Mouse (Mus musculus): ENCODE results near the gene Tgfb1i1.

The Tgfb1i1 gene

GRCm38 (mm10) chr7:128243921-128244320 lies 2.7 kb upstream of the Tgfb1i1 start:
- DNase-seq (ENCODE audit: extremely low spot score, low read depth, low spot score), result no peak

- no peak for DNase-seq (ENCODE audit: extremely low spot score, low read depth, low spot score)
Observed at GRCm38 (mm10) chr7:128244410-128245025, 2.1 kb upstream of the Tgfb1i1 start.

GRCm38 (mm10) chr7:128245547-128245946 lies 1.1 kb upstream of the Tgfb1i1 start:
- DNase-seq (ENCODE audit: extremely low spot score, low read depth, low spot score), result no peak

GRCm38 (mm10) chr7:128247443-128247842 lies 831 bp downstream of the Tgfb1i1 start:
- peak; percentile 70 for DNase-seq (ENCODE audit: extremely low spot score, low read depth, low spot score)

- DNase-seq (ENCODE audit: extremely low spot score, low read depth, low spot score), result no peak
Observed at GRCm38 (mm10) chr7:128248081-128249042, 1.8 kb downstream of the Tgfb1i1 start.

- DNase-seq (ENCODE audit: extremely low spot score, low read depth, low spot score), result no peak
Observed at GRCm38 (mm10) chr7:128249998-128250397, 3.4 kb downstream of the Tgfb1i1 start.

GRCm38 (mm10) chr7:128251946-128252345 lies 5.3 kb downstream of the Tgfb1i1 start:
- no peak for DNase-seq (ENCODE audit: extremely low spot score, low read depth, low spot score)

- no peak for DNase-seq (ENCODE audit: extremely low spot score, low read depth, low spot score)
Observed at GRCm38 (mm10) chr7:128252609-128253008, 6.0 kb downstream of the Tgfb1i1 start.

GRCm38 (mm10) chr7:128254978-128255377 lies 8.4 kb downstream of the Tgfb1i1 start:
- no peak for DNase-seq (ENCODE audit: extremely low spot score, low read depth, low spot score)

- no peak for DNase-seq (ENCODE audit: extremely low spot score, low read depth, low spot score)
Observed at GRCm38 (mm10) chr7:128255757-128256156, 9.1 kb downstream of the Tgfb1i1 start.

- no peak for DNase-seq (ENCODE audit: extremely low spot score, low read depth, low spot score)
Observed at GRCm38 (mm10) chr7:128256783-128257334, 10.2 kb downstream of the Tgfb1i1 start.

- no peak for DNase-seq (ENCODE audit: extremely low spot score, low read depth, low spot score)
Observed at GRCm38 (mm10) chr7:128265411-128265810, 18.8 kb downstream of the Tgfb1i1 start, which contains the start of gene Slc5a2. Gene Slc5a2 (plus strand): TSS chr7:128265657.

GRCm38 (mm10) chr7:128266056-128266455 lies 19.4 kb downstream of the Tgfb1i1 start:
- no peak for DNase-seq (ENCODE audit: extremely low spot score, low read depth, low spot score)

- no peak for DNase-seq (ENCODE audit: extremely low spot score, low read depth, low spot score)
Observed at GRCm38 (mm10) chr7:128267391-128267790, 20.8 kb downstream of the Tgfb1i1 start.

- no peak for DNase-seq (ENCODE audit: extremely low spot score, low read depth, low spot score)
Observed at GRCm38 (mm10) chr7:128267813-128268212, 21.2 kb downstream of the Tgfb1i1 start.

- DNase-seq (ENCODE audit: extremely low spot score, low read depth, low spot score), result no peak
Observed at GRCm38 (mm10) chr7:128270431-128270850, 23.8 kb downstream of the Tgfb1i1 start.

GRCm38 (mm10) chr7:128271496-128271895 lies 24.9 kb downstream of the Tgfb1i1 start:
- no peak for DNase-seq (ENCODE audit: extremely low spot score, low read depth, low spot score)

- no peak for DNase-seq (ENCODE audit: extremely low spot score, low read depth, low spot score)
Observed at GRCm38 (mm10) chr7:128276051-128276450, 29.4 kb downstream of the Tgfb1i1 start.

GRCm38 (mm10) chr7:128279750-128280149 lies 33.1 kb downstream of the Tgfb1i1 start:
- no peak for DNase-seq (ENCODE audit: extremely low spot score, low read depth, low spot score)

- no peak for DNase-seq (ENCODE audit: extremely low spot score, low read depth, low spot score)
Observed at GRCm38 (mm10) chr7:128281765-128282164, 35.2 kb downstream of the Tgfb1i1 start.

GRCm38 (mm10) chr7:128282532-128283244 lies 36.1 kb downstream of the Tgfb1i1 start:
- DNase-seq (ENCODE audit: extremely low spot score, low read depth, low spot score), result no peak

Measured in hindlimb bud, embryonic 11.5 days (tissue).